Mouse (Mus musculus): ENCODE results near the gene Mrpl55. TPM values are rescaled to one million over a fixed set of nuclear protein-coding genes. Genes with fewer than 3 reads are reported as not detected.

Mrpl55 gene
- polyA plus RNA-seq, 2 experiments = 38.8 to 85.2 TPM

- H3K9ac ChIP-seq (ENCODE audit: low read depth, low read length, severe bottlenecking) = no peak overlapping the region
- no peak for TF ChIP-seq POLR2A (IDR thresholded peaks at IDR 0.05; ENCODE audit: borderline replicate concordance, extremely low read depth, insufficient read depth, insufficient read length)
- no peaks in the 10 kb centered on the region for H3K27me3 ChIP-seq (ENCODE audit: control insufficient read depth, insufficient read depth, low read length)
- DNase-seq (ENCODE audit: low spot score) (peak; percentile 61), ATAC-seq (ENCODE audit: low FRiP score, low read depth) (no peak)
- WGBS = 75% methylated on average over 5 of the region's 5 CpGs
- no peaks in the 10 kb centered on the region for H3K9me3 ChIP-seq (ENCODE audit: control insufficient read depth, low read length)
- no peak overlapping the region for H3K4me3 ChIP-seq (replicated peaks; ENCODE audit: low read length)
- H3K4me2 ChIP-seq (replicated peaks; ENCODE audit: low read depth, low read length, severe bottlenecking) = no peak overlapping the region
- H3K4me1 ChIP-seq (ENCODE audit: control insufficient read depth, insufficient read depth, low read length) = peaks cover 11% of the 10 kb centered on the region
- no peak overlapping the region for H3K27ac ChIP-seq (replicated peaks; ENCODE audit: low read depth, low read length)
- peaks cover 13% of the 10 kb centered on the region for H3K36me3 ChIP-seq (ENCODE audit: control insufficient read depth, insufficient read depth, low read length)
Measured at GRCm38 (mm10) chr11:59161398-59161797, 40.9 kb upstream of the Mrpl55 start.

GRCm38 (mm10) chr11:59162443-59163254 is 39.6 kb upstream of the Mrpl55 start:
- Histone ChIP-seq H3K4me2 (replicated peaks; ENCODE audit: low read depth, low read length, severe bottlenecking) (peak overlapping the region; percentile 70), H3K9me3 (ENCODE audit: control insufficient read depth, low read length) (no peaks in the 10 kb centered on the region), H3K36me3 (ENCODE audit: control insufficient read depth, insufficient read depth, low read length) (peaks cover 6% of the 10 kb centered on the region), H3K4me1 (ENCODE audit: control insufficient read depth, insufficient read depth, low read length) (peaks cover 11% of the 10 kb centered on the region), H3K4me3 (replicated peaks; ENCODE audit: low read length) (peak overlapping the region; percentile 78), H3K27me3 (ENCODE audit: control insufficient read depth, insufficient read depth, low read length) (no peaks in the 10 kb centered on the region), H3K9ac (ENCODE audit: low read depth, low read length, severe bottlenecking) (peak overlapping the region; percentile 46), H3K27ac (replicated peaks; ENCODE audit: low read depth, low read length) (peak overlapping the region; percentile 48)
- DNase-seq (ENCODE audit: low spot score) (no peak), ATAC-seq (ENCODE audit: low FRiP score, low read depth) (no peak)
- no peak for TF ChIP-seq POLR2A (IDR thresholded peaks at IDR 0.05; ENCODE audit: borderline replicate concordance, extremely low read depth, insufficient read depth, insufficient read length)
- WGBS = 59% methylated on average over 9 of the region's 9 CpGs

GRCm38 (mm10) chr11:59163255-59164236 is 38.7 kb upstream of the Mrpl55 start, which contains the start of gene Iba57:
Iba57 (minus strand) TSS chr11:59163739.
- H3K27ac ChIP-seq (replicated peaks; ENCODE audit: low read depth, low read length) = peak within 1 kb of the TSS; percentile 98
- no peaks in the 10 kb centered on the region for H3K9me3 ChIP-seq (ENCODE audit: control insufficient read depth, low read length)
- peak within 1 kb of the TSS; percentile 92 for H3K9ac ChIP-seq (ENCODE audit: low read depth, low read length, severe bottlenecking)
- H3K4me1 ChIP-seq (ENCODE audit: control insufficient read depth, insufficient read depth, low read length) = peaks cover 11% of the 10 kb centered on the region
- peak; percentile 94; the same call in 1 of the 2 replicates for TF ChIP-seq POLR2A (IDR thresholded peaks at IDR 0.05; ENCODE audit: borderline replicate concordance, extremely low read depth, insufficient read depth, insufficient read length)
- peak within 1 kb of the TSS; percentile 78 for H3K4me3 ChIP-seq (replicated peaks; ENCODE audit: low read length)
- DNase-seq (ENCODE audit: low spot score) (peak; percentile 98), ATAC-seq (ENCODE audit: low FRiP score, low read depth) (peak; percentile 98)
- peak within 1 kb of the TSS; percentile 70 for H3K4me2 ChIP-seq (replicated peaks; ENCODE audit: low read depth, low read length, severe bottlenecking)
- WGBS = 5% methylated on average over 41 of the region's 68 CpGs
- H3K36me3 ChIP-seq (ENCODE audit: control insufficient read depth, insufficient read depth, low read length) = no peaks in the 10 kb centered on the region
- no peaks in the 10 kb centered on the region for H3K27me3 ChIP-seq (ENCODE audit: control insufficient read depth, insufficient read depth, low read length)

GRCm38 (mm10) chr11:59164384-59164783 is 37.9 kb upstream of the Mrpl55 start:
- Histone ChIP-seq H3K4me1 (ENCODE audit: control insufficient read depth, insufficient read depth, low read length) (peaks cover 11% of the 10 kb centered on the region), H3K27ac (replicated peaks; ENCODE audit: low read depth, low read length) (no peak overlapping the region), H3K9me3 (ENCODE audit: control insufficient read depth, low read length) (no peaks in the 10 kb centered on the region), H3K4me2 (replicated peaks; ENCODE audit: low read depth, low read length, severe bottlenecking) (peak overlapping the region; percentile 70; the same call in 1 of the 2 replicates), H3K36me3 (ENCODE audit: control insufficient read depth, insufficient read depth, low read length) (no peaks in the 10 kb centered on the region), H3K4me3 (replicated peaks; ENCODE audit: low read length) (peak overlapping the region; percentile 78), H3K9ac (ENCODE audit: low read depth, low read length, severe bottlenecking) (no peak overlapping the region), H3K27me3 (ENCODE audit: control insufficient read depth, insufficient read depth, low read length) (no peaks in the 10 kb centered on the region)
- WGBS = 84% methylated on average over 9 of the region's 9 CpGs
- DNase-seq (ENCODE audit: low spot score) (no peak), ATAC-seq (ENCODE audit: low FRiP score, low read depth) (no peak)
- TF ChIP-seq POLR2A (IDR thresholded peaks at IDR 0.05; ENCODE audit: borderline replicate concordance, extremely low read depth, insufficient read depth, insufficient read length) = no peak

Data from limb, embryonic 14.5 days (tissue).